Mouse (Mus musculus) cortical plate, adult 2 months (tissue): ENCODE measurements around the gene Gnb1l. TPM values are rescaled to one million over a fixed set of nuclear protein-coding genes. Genes with fewer than 3 reads are reported as not detected.

Source experiments
- H3K27ac ChIP-seq: fragments of 200-500 bp; 2 replicates; pipeline ENCODE4 v1.5.1; 2012; ENCODE audit warnings: low read length, control low read depth, inconsistent platforms; ENCODE audit not compliant: insufficient read depth
- H3K4me1 ChIP-seq: fragments of 200-500 bp; 2 replicates; pipeline ENCODE4 v1.6.1; 2011; ENCODE audit warnings: low read length; ENCODE audit not compliant: control insufficient read depth, insufficient read depth
- H3K4me3 ChIP-seq: fragments of 200-500 bp; 2 replicates; pipeline ENCODE4 v1.5.1; 2011; ENCODE audit warnings: mild to moderate bottlenecking, low read length, control low read depth; ENCODE audit not compliant: insufficient read depth
- CTCF ChIP-seq: fragments of 200-500 bp; IDR thresholded peaks from 2 replicates; pipeline ENCODE4 v1.5.1; 2011; ENCODE audit warnings: mild to moderate bottlenecking, control low read depth, low read length; ENCODE audit not compliant: insufficient read depth; ENCODE audit errors: extremely low read depth
- POLR2A ChIP-seq: fragments of 200-500 bp; IDR thresholded peaks from 2 replicates; pipeline ENCODE4 v1.6.1; 2011; ENCODE audit warnings: mild to moderate bottlenecking, low read length, control low read depth; ENCODE audit not compliant: insufficient read depth; ENCODE audit errors: extremely low read depth
- polyA plus RNA-seq: library from polyadenylated mRNA; depleted of rRNA; stranded (reverse); fragments of >200 nt; gene quantifications from 2 replicates; pipeline ENCODE4 v1.2.3, GENCODE M21; 2012

Gene Gnb1l
- polyA plus RNA-seq, 1 experiment = 7.8 TPM

DNA sequence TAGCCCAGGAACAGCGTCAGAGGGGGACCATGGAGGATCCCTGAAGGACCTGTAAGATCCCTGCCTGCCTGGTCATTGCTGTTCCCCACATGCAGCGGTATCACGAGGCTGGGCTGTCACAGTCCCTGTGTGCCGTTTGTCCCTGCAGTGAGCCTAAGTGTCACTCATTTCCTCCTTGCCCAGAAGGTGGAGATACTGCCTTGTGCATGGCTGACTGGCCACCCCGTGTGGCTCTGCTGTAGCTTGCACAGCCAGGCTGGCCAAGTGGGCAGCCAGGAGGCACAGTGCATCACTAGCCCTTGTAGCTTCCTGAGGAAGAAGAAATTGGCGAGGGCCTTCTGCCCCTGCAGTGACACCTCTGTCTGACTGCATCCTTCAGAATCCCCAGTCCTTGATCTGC is 20.5 kb upstream of the Gnb1l start:
- H3K4me3 ChIP-seq = no peak overlapping the region
- H3K27ac ChIP-seq = no peak overlapping the region
- H3K4me1 ChIP-seq = no peaks in the 10 kb centered on the region
- TF ChIP-seq POLR2A = no peak
- peak; percentile 25; the same call in 1 of the 2 replicates for TF ChIP-seq CTCF

DNA sequence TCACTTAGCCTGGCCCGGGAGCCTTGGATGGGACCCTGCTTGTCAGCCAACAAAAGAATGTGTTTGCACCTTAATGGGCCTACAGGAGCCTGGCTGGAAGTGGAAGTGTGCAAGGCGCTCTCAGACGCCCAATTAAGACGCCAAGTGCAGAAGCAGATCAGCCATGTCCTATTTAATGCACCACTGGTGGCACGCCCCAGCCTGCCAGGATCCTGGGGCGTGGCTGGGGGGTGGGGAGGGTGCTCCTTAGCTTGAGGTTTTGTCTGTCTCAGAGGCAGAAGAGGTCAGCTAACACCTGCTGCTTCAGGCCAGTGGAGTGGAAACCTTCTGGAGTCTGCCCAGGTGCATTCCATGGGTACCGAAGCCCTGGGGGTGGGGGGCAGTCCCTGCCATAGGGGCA is 18.8 kb upstream of the Gnb1l start:
- no peak overlapping the region for H3K4me3 ChIP-seq
- H3K4me1 ChIP-seq = no peaks in the 10 kb centered on the region
- no peak for TF ChIP-seq POLR2A
- TF ChIP-seq CTCF = no peak
- no peak overlapping the region for H3K27ac ChIP-seq

DNA sequence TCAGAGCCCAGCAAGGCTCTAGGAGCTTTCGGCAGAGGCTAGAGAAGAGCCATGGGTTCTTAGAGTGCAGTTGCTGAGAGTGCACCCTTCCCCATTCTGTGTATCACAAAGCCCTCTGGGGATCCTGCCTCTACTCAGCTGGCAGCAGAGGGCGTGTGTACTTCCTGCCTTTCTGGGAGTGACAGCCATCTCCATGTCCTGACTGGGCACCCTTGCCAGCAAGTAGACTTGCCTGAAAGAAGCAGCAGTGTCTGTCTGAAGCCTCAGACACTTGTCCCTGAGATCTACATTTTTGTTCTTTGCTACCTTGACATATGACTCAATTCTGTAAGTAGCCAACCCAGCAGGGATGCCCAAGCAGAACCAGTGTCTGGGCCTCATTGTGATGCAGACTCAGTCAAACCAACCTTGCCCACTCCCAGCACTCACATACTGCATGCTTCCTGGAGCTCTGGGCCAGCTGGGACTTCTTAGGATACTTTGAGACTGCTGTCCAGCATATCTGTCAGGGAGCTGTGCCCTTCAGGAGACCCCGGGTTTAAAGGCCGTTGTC is 17.5 kb upstream of the Gnb1l start:
- H3K4me1 ChIP-seq = no peaks in the 10 kb centered on the region
- H3K4me3 ChIP-seq = no peak overlapping the region
- TF ChIP-seq CTCF (no peak), POLR2A (no peak)
- no peak overlapping the region for H3K27ac ChIP-seq

DNA sequence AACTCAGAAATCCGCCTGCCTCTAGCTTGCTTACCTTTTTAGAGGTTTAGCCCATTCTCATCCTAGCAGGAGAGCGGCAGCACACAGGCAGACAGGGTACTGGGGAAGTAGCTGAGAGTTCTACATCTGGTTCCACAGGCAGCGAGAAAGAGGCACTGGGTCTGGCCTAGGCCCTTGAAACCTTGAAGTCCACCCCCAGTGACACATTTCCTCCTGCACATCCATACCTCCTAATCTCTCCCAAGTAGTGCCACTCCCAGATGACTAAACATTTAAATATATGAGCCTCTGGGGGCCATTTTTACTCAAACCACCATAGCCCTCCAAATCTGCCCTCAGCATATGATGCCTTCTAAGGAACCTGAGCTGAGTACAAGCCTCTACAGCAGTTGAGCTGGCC is 16.1 kb upstream of the Gnb1l start:
- H3K4me1 ChIP-seq = no peaks in the 10 kb centered on the region
- H3K27ac ChIP-seq = no peak overlapping the region
- no peak overlapping the region for H3K4me3 ChIP-seq
- TF ChIP-seq POLR2A (no peak), CTCF (no peak)

DNA sequence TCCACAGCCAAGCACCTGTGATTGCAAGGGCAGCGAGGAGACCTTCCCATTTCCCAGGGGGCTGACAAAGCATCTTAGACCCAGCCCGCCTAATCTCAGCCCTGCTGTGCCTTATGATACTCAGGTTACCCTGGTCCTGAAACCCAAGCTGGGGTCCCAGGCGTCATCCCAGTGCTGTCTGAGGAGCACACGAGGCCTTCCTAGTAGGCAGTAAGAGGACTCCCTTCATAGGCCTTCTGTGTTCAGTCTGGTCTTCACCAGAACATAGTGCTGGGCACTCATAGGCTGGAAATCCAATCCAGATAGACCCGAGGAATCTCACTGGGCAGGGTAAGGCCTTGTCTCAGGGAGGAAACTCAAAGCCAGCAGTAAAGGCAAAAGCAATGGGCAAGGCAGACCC is 14.7 kb upstream of the Gnb1l start:
- H3K4me1 ChIP-seq = no peaks in the 10 kb centered on the region
- TF ChIP-seq POLR2A = no peak
- TF ChIP-seq CTCF = no peak
- H3K27ac ChIP-seq = no peak overlapping the region
- H3K4me3 ChIP-seq = no peak overlapping the region

DNA sequence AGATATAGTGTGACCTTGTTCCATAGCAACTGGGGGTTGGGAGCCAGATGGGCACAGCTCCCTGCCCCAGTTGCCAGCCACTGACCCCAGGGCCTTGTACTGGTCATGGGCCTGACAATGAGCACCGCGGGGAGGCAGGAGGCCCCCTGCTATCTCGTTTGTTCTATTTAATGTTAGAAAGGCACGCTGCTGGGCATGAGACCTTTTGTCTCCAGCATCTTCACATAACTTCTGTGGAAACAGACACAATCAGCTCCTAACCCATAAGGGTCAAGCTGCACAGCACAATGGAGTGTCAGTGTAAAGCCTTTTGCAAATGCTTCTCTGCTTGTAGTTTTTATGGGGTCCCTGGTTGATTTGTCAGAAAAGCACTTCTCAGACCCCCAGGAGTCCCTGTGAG is 14.1 kb upstream of the Gnb1l start:
- TF ChIP-seq POLR2A (no peak), CTCF (no peak)
- Histone ChIP-seq H3K4me3 (no peak overlapping the region), H3K27ac (no peak overlapping the region), H3K4me1 (no peaks in the 10 kb centered on the region)

DNA sequence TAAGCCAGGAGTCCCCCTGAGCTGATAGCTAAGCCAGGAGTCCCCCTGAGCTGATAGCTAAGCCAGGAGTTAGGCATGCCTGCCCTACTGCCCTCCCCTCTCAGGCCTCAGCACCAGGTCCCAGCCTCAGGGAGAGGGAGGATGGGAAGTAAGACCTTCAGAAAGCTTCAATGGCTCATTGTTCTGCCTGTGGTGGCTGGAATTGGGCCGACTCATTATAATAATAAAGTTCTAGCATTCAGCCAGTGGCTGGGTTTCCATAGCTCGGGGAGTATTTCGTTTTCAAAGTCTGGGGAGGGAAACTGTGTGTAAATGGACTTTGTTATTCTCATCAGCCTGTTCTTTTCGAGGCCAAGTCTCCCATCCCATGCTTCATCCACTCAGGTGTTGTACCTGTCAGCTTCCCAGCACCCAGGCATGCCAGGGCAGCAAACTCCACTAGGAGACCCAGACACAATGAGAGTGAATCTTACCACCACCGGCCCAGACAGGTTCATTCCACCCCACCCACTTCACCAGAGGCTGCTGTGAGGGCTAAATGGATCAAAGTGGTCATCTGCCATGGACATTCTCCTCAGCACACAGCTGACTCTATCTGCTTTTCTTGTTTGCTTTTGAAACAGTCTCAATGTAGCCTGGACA is 13.6 kb upstream of the Gnb1l start:
- Histone ChIP-seq H3K27ac (no peak overlapping the region), H3K4me3 (no peak overlapping the region), H3K4me1 (no peaks in the 10 kb centered on the region)
- TF ChIP-seq POLR2A (no peak), CTCF (no peak)

DNA sequence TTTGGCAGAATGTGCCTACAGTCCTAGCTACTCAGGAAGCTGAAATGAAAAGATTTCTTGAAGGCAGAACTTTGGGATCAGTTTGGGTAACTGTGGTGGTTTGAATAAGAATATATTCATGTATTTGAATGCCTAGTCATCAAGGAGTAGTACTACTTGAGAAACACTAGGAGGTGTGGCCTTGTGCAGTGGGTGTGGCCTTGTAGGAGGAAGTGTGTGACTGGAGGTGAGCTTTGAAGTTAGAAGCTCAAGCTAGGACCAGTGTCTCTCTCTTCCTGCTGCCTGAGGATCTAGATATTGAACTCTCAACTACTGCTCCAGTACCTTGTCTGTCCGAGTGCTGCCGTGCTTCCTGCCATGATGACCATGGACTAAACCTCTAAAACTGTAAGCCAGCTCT is 12.4 kb upstream of the Gnb1l start:
- no peak for TF ChIP-seq POLR2A
- no peak for TF ChIP-seq CTCF
- Histone ChIP-seq H3K4me1 (no peaks in the 10 kb centered on the region), H3K4me3 (no peak overlapping the region), H3K27ac (no peak overlapping the region)

DNA sequence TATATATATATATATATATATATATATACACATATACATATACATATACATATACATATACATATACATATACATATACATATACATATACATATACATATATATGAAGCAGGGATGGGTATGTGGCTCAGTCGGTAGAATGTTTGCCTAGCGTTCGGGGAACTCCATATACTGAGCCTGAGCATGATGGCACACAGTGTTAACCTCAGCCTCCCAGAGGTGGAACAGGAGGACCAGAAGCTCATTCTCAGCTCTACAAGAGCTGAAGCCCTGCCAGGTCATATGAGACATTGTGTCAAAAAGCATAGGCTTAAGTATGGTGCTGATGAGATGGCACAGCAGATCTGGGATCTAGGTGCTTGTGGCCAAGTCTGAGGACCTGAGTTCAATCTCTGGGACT is 8.2 kb upstream of the Gnb1l start:
- no peaks in the 10 kb centered on the region for H3K4me1 ChIP-seq
- TF ChIP-seq CTCF = no peak
- H3K27ac ChIP-seq = no peak overlapping the region
- no peak overlapping the region for H3K4me3 ChIP-seq

DNA sequence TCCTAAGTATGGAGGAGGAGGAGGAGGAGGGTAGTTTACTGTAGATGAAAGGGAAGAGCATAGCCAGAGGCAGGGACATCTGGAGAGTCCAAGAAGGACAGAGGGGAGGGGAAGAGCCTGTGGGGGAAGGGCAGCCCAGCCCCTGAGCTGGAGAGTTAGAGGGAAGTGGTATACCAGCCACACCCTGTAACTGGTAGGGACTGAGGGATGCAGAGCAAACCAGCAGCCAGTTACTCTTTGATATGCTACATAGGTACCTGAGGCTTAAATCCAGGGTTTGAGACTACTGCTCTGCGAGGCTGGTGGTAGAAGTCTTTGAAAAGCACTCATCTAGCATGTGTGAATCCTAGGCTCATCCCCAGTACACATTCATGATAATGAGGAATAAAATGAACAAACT is 7.6 kb upstream of the Gnb1l start:
- Histone ChIP-seq H3K4me3 (no peak overlapping the region), H3K27ac (no peak overlapping the region), H3K4me1 (no peaks in the 10 kb centered on the region)
- TF ChIP-seq CTCF (no peak), POLR2A (no peak)

DNA sequence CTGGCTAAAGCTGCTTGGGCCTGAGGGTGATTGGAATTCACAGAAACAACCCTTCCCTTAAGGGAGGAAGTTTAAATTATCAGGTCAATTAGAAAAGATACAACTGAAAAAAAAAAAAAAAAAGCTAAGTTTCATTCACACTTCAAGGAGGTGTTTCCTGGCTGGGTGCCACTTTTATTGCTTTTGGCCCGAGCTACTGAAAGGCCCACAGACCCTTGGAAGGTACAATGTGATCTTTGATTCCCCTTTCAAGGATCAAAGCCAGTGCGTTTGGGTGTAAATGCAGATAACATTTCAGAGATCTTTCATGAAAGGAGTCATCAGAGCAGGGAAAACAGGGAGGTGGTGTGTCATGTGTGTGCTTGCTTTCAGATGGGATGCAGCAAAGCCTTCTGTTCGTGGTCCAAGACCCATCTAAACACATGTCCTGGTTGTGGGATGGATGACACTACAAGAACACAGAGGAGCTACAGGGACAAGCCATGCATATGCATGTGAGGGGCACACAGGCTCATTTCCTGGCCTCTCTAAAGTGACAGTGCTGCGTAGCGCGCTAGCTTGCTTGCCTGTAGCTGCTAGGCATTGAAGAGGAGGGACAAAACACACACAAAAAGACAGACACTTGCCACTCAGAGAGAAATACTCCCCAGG is 523 bp upstream of the Gnb1l start:
- TF ChIP-seq POLR2A (no peak), CTCF (no peak)
- Histone ChIP-seq H3K4me1 (peaks cover 2% of the 10 kb centered on the region; the same call in 1 of the 2 replicates), H3K4me3 (peak overlapping the region; percentile 84), H3K27ac (peak overlapping the region; percentile 85)
